Mouse (Mus musculus) gastrocnemius, adult 2 months (tissue): ENCODE measurements at regions not wholly inside any gene's neighbourhood (a gene's known extent, or its start where the extent isn't known, plus 50 kb on each side); places are given as distances from the start of the nearest gene placed in this dataset.

Experiments used
- DNase-seq: peaks from one replicate; pipeline ENCODE4 v3.0.0; 2022
- H3K27ac ChIP-seq: fragments of 200-600 bp; 2 replicates; pipeline ENCODE4 v1.8.1; 2022; ENCODE audit warnings: mild to moderate bottlenecking
- H3K4me3 ChIP-seq: fragments of 200-600 bp; 2 replicates; pipeline ENCODE4 v1.8.1; 2022; ENCODE audit warnings: mild to moderate bottlenecking, moderate library complexity
- CTCF ChIP-seq: fragments of 200-600 bp; IDR thresholded peaks from 2 replicates; pipeline ENCODE4 v1.8.1; 2022; ENCODE audit warnings: antibody characterized with exemption, mild to moderate bottlenecking, moderate library complexity
- intact Hi-C: fragments of 180-260 bp; cut with DNase I; formaldehyde crosslinking; loops from one replicate; pipeline ENCODE4 v1.15.1; 2025

- DNase-seq = no peak
- no peak overlapping the region for H3K27ac ChIP-seq
- no peak for TF ChIP-seq CTCF
- H3K4me3 ChIP-seq = no peak overlapping the region
- intact Hi-C loops = no loop called here
Observed at GRCm38 (mm10) chr12:107138677-107139400, 349.6 kb upstream of the 3110018I06Rik start.

DNA sequence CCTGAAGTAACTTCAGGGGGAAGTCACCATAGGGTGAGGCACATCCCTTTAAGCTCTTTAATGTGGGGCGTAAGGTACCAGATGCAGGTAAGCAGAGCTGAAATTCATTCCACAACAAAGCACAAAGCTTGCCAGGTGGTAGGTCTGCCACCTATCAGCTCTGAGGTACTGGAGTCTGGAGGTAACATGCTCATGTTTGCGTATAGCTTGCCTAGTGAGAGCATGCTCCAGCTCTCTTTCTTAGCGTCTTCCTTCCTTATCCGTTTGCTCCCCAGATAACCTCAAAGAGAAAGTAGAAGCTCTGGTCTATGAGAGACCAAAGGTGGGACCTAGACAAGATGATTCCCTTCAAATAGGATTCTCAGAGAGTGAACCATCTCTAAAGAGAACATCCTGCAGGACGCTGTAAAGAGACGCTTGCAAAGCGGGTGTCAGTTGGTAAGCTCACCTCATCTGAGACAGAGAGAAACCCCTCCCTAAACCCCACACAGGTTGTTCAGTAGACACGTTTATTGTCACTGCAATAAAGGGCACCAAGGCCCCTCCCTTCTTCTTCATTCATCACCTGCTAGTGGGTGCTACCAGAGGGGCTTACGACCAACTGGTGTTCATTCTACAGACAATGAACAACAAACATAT, 347.4 kb upstream of the 3110018I06Rik start:
- Histone ChIP-seq H3K4me3 (no peak overlapping the region), H3K27ac (no peak overlapping the region)
- intact Hi-C loops = no loop called here
- DNase-seq = no peak
- TF ChIP-seq CTCF = no peak

GRCm38 (mm10) chr12:107142226-107142625, 346.2 kb upstream of the 3110018I06Rik start:
- no peak for TF ChIP-seq CTCF
- no peak overlapping the region for H3K4me3 ChIP-seq
- no peak for DNase-seq
- no peak overlapping the region for H3K27ac ChIP-seq
- intact Hi-C loops = no loop called here

DNA sequence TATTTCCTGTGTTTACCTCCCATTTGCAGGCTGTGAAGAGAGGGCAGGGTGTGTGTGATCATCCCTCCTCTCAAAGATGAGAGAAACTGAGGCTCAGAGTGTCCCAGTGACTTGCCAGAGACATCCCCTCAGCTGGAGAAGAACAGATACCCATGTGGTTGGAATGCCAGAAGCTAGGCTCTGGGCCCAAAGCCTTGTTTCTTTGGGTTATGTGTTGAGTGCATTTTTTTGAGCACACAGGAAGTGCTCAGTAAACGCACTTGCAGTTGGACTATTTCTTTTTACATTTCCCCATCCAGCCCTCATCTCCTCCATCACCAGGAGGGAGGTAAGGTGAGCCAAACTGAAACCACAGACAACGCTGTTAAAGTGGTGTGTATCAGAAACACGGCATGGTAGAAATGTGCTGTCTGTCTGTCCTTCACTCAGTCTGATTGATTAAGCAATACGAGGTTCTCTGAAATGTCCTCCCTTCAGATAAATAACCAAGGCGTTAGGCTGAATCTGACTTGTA, 341.8 kb upstream of the 3110018I06Rik start:
- intact Hi-C loops = no loop called here
- no peak for TF ChIP-seq CTCF
- H3K27ac ChIP-seq = no peak overlapping the region
- no peak for DNase-seq
- no peak overlapping the region for H3K4me3 ChIP-seq

GRCm38 (mm10) chr12:107148451-107148850, 340.0 kb upstream of the 3110018I06Rik start:
- intact Hi-C loops = no loop called here
- no peak for TF ChIP-seq CTCF
- no peak for DNase-seq
- no peak overlapping the region for H3K27ac ChIP-seq
- no peak overlapping the region for H3K4me3 ChIP-seq

DNA sequence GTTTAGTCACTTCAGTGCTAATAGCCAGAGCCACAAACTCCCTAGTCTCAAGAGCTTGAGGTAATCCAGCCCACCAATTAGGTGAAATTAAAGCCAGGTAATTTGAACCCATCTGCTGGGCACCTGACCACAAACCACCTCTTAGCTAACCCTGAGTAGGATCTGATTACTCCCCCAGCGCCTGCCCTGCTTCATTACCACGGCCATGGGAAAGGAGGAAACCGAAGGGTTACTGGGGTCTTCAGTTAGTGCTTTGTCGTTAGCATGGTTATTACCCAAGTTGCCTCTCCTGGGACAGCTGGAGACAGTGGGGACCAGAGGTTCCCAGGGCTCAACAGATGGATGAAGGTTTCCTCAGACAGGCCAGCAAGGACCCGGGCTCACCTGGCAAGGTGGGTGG, 337.3 kb upstream of the 3110018I06Rik start:
- DNase-seq = no peak
- intact Hi-C loops = no loop called here
- no peak for TF ChIP-seq CTCF
- no peak overlapping the region for H3K4me3 ChIP-seq
- no peak overlapping the region for H3K27ac ChIP-seq

DNA sequence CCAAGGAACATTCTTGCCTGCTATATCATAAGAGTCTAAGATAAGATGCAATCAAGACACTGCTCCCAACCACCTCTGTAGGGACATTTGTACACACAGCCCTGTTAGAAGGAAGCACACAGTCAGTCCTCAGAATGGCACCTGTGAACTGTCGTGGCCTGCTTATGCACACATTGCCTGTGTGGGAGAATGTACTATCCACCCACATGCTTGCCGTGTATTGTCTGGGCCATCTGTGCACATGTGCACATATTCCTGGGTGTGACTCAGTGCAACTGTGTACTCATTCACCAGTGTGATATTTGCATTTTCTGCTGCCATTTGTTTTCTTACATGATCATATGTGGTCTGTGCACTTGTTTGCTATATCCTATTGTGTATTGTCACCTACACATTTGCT, 333.8 kb upstream of the 3110018I06Rik start:
- TF ChIP-seq CTCF = no peak
- intact Hi-C loops = no loop called here
- H3K4me3 ChIP-seq = no peak overlapping the region
- H3K27ac ChIP-seq = no peak overlapping the region
- DNase-seq = no peak

DNA sequence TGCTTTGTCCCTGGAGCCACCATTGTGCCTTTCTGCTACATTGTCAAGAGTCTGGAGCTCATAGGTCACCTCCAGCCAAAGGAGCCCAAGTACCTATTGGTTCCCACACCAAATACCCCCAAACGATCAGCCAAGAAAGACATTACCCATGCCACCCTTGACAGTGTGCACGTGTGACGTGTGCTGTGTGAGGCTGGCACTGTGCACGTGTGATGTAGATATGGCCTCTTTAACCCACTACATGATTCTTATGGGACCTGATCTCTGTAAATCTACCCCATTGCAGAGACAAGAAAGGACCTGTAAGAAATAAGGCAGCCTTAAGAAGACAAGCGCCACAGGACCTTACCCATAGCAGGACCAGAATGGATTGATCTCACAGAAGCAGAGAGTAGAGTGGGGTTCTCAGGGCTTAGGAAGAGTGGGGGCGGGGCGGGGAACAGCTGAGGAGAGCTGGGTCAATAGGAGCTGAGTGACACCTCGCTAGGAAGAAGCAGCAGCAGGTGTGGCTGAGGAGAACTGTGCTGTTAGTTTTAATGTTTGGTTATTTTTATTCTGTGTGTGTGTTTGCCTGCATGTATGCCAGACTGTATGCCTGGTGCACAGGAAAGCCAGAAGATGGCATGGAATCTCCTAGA, 331.5 kb upstream of the 3110018I06Rik start:
- intact Hi-C loops = no loop called here
- H3K27ac ChIP-seq = no peak overlapping the region
- H3K4me3 ChIP-seq = no peak overlapping the region
- DNase-seq = no peak
- TF ChIP-seq CTCF = no peak

- Histone ChIP-seq H3K27ac (no peak overlapping the region), H3K4me3 (no peak overlapping the region)
- intact Hi-C loops = no loop called here
- DNase-seq = no peak
- no peak for TF ChIP-seq CTCF
Observed at GRCm38 (mm10) chr12:107159126-107159525, 329.3 kb upstream of the 3110018I06Rik start.

GRCm38 (mm10) chr12:107160137-107160536, 328.3 kb upstream of the 3110018I06Rik start:
- DNase-seq = no peak
- TF ChIP-seq CTCF = no peak
- H3K4me3 ChIP-seq = no peak overlapping the region
- H3K27ac ChIP-seq = no peak overlapping the region
- intact Hi-C loops = no loop called here

GRCm38 (mm10) chr12:107160628-107161027, 327.8 kb upstream of the 3110018I06Rik start:
- Histone ChIP-seq H3K4me3 (no peak overlapping the region), H3K27ac (no peak overlapping the region)
- intact Hi-C loops = no loop called here
- no peak for TF ChIP-seq CTCF
- no peak for DNase-seq

- intact Hi-C loops = no loop called here
- no peak for TF ChIP-seq CTCF
- DNase-seq = no peak
- Histone ChIP-seq H3K4me3 (no peak overlapping the region), H3K27ac (no peak overlapping the region)
Observed at GRCm38 (mm10) chr12:107170926-107171325, 317.5 kb upstream of the 3110018I06Rik start.

GRCm38 (mm10) chr12:107171676-107172075, 316.8 kb upstream of the 3110018I06Rik start:
- Histone ChIP-seq H3K4me3 (no peak overlapping the region), H3K27ac (no peak overlapping the region)
- no peak for DNase-seq
- TF ChIP-seq CTCF = no peak
- intact Hi-C loops = no loop called here
